Mouse (Mus musculus) MEL (cell line): ENCODE results near the gene Vti1a. TPM values are rescaled to one million over a fixed set of nuclear protein-coding genes. Genes with fewer than 3 reads are reported as not detected.

Experiments used
- DNase-seq: peaks from one replicate; pipeline ENCODE4 v3.0.0; 2011; ENCODE audit warnings: low read depth, low spot score
- H3K27ac ChIP-seq: 2 replicates; pipeline ENCODE4 v1.5.1; 2012; ENCODE audit warnings: low read depth, mild to moderate bottlenecking, control low read depth, low read length, moderate library complexity; ENCODE audit not compliant: control insufficient read depth
- H3K27me3 ChIP-seq, 2 experiments: fragments of 150-350 bp in 1 of 2; sonication (generic) in 1 of 2; 2 replicates each; pipeline ENCODE4 v1.6.1; 2012; ENCODE audit warnings: low read length in 2 of 2, mild to moderate bottlenecking in 2 of 2, improper control_type of control experiment in 1 of 2, moderate library complexity in 1 of 2; ENCODE audit not compliant: insufficient read depth in 2 of 2, control insufficient read depth in 1 of 2
- H3K36me3 ChIP-seq, 2 experiments: 2 replicates each; pipeline ENCODE4 v1.6.1; 2012 to 2014; ENCODE audit warnings: low read length in 2 of 2, improper control_type of control experiment in 1 of 2, inconsistent platforms in 1 of 2, mild to moderate bottlenecking in 1 of 2; ENCODE audit not compliant: insufficient read depth in 2 of 2, control insufficient read depth in 1 of 2
- H3K4me1 ChIP-seq, 2 experiments: fragments of 150-350 bp in 1 of 2; sonication (generic) in 1 of 2; 2 replicates each; pipeline ENCODE4 v1.6.1; 2012; ENCODE audit warnings: low read length in 2 of 2, improper control_type of control experiment in 1 of 2, mild to moderate bottlenecking in 1 of 2; ENCODE audit not compliant: insufficient read depth in 2 of 2, control insufficient read depth in 1 of 2
- H3K4me3 ChIP-seq, 2 experiments: fragments of 150-350 bp in 1 of 2; sonication (generic) in 1 of 2; 2 replicates each; pipeline ENCODE4 v1.5.1; 2012; ENCODE audit warnings: low read depth in 2 of 2, low read length in 2 of 2, mild to moderate bottlenecking in 2 of 2, moderate library complexity in 2 of 2, control low read depth in 1 of 2, improper control_type of control experiment in 1 of 2; ENCODE audit not compliant: control insufficient read depth in 1 of 2, insufficient read depth in 1 of 2
- H3K79me2 ChIP-seq: 2 replicates; pipeline ENCODE4 v1.6.1; 2012; ENCODE audit warnings: mild to moderate bottlenecking, low read length, moderate library complexity; ENCODE audit not compliant: control insufficient read depth, poor library complexity, insufficient read depth
- H3K9ac ChIP-seq: 2 replicates; pipeline ENCODE4 v1.6.1; 2012; ENCODE audit warnings: low read depth, mild to moderate bottlenecking, control low read depth, low read length, moderate library complexity; ENCODE audit not compliant: control insufficient read depth, poor library complexity, severe bottlenecking
- H3K9me3 ChIP-seq: fragments of 150-350 bp; sonication (generic); replicated peaks from 2 replicates; pipeline ENCODE4 v1.6.1; 2012; ENCODE audit warnings: mild to moderate bottlenecking, low read length, improper control_type of control experiment, moderate library complexity; ENCODE audit not compliant: insufficient read depth
- BHLHE40 ChIP-seq: IDR thresholded peaks from 2 replicates; pipeline ENCODE4 v1.6.1; 2012; ENCODE audit warnings: low read depth, mild to moderate bottlenecking, inconsistent platforms, low read length, improper control_type of control experiment, borderline replicate concordance
- CHD1 ChIP-seq: IDR thresholded peaks from 2 replicates; pipeline ENCODE4 v1.6.1; 2012; ENCODE audit warnings: low read depth, mild to moderate bottlenecking, inconsistent platforms, low read length, improper control_type of control experiment
- CHD2 ChIP-seq: IDR thresholded peaks from 2 replicates; pipeline ENCODE4 v1.6.1; 2011; ENCODE audit warnings: low read length, improper control_type of control experiment
- CTCF ChIP-seq, 3 experiments: IDR thresholded peaks in 2 of 3; conservative IDR thresholded peaks in 1 of 3; 2 replicates each; pipeline ENCODE4 v1.5.1; 2011 to 2012; ENCODE audit warnings: low read length in 3 of 3, low read depth in 2 of 3, mild to moderate bottlenecking in 2 of 3, improper control_type of control experiment in 1 of 3, inconsistent platforms in 1 of 3, mixed read lengths in 1 of 3, moderate library complexity in 1 of 3; ENCODE audit not compliant: control insufficient read depth in 1 of 3, insufficient read depth in 1 of 3, poor library complexity in 1 of 3, severe bottlenecking in 1 of 3
- ELF1 ChIP-seq: IDR thresholded peaks from 2 replicates; pipeline ENCODE4 v1.6.1; 2014; ENCODE audit warnings: low read depth, mild to moderate bottlenecking, inconsistent platforms, low read length, improper control_type of control experiment, moderate library complexity
- EP300 ChIP-seq, 2 experiments: IDR thresholded peaks; 2 replicates each; pipeline ENCODE4 v1.6.1; 2011; ENCODE audit warnings: improper control_type of control experiment in 2 of 2, low read length in 2 of 2, low read depth in 1 of 2, mild to moderate bottlenecking in 1 of 2
- ETS1 ChIP-seq: IDR thresholded peaks from 2 replicates; pipeline ENCODE4 v1.6.1; 2012; ENCODE audit warnings: low read depth, mild to moderate bottlenecking, inconsistent platforms, low read length, improper control_type of control experiment, moderate library complexity
- GABPA ChIP-seq: IDR thresholded peaks from 2 replicates; pipeline ENCODE4 v1.6.1; 2012; ENCODE audit warnings: low read depth, mild to moderate bottlenecking, inconsistent platforms, low read length, improper control_type of control experiment, moderate library complexity
- GATA1 ChIP-seq: IDR thresholded peaks from 2 replicates; pipeline ENCODE4 v1.6.1; 2011; ENCODE audit warnings: low read depth, low read length, improper control_type of control experiment
- HCFC1 ChIP-seq: IDR thresholded peaks from 2 replicates; pipeline ENCODE4 v1.6.1; 2012; ENCODE audit warnings: low read depth, mild to moderate bottlenecking, inconsistent platforms, low read length, improper control_type of control experiment, moderate library complexity
- JUND ChIP-seq: IDR thresholded peaks from 2 replicates; pipeline ENCODE4 v1.6.1; 2011; ENCODE audit warnings: low read depth, mild to moderate bottlenecking, improper control_type of control experiment, low read length
- KAT2A ChIP-seq: conservative IDR thresholded peaks from 2 replicates; pipeline ENCODE4 v1.6.1; 2012; ENCODE audit warnings: low read depth, low read length, improper control_type of control experiment, inconsistent platforms
- MAFK ChIP-seq: IDR thresholded peaks from 2 replicates; pipeline ENCODE4 v1.6.1; 2011; ENCODE audit warnings: low read depth, mild to moderate bottlenecking, low read length, improper control_type of control experiment, borderline replicate concordance
- MAX ChIP-seq: IDR thresholded peaks from 2 replicates; pipeline ENCODE4 v1.6.1; 2011; ENCODE audit warnings: low read length, improper control_type of control experiment
- MAZ ChIP-seq: IDR thresholded peaks from 2 replicates; pipeline ENCODE4 v1.6.1; 2012; ENCODE audit warnings: low read depth, mild to moderate bottlenecking, inconsistent platforms, low read length, improper control_type of control experiment
- MEF2A ChIP-seq: IDR thresholded peaks from 2 replicates; pipeline ENCODE4 v1.6.1; 2014; ENCODE audit warnings: low read depth, mild to moderate bottlenecking, inconsistent platforms, low read length, improper control_type of control experiment; ENCODE audit not compliant: poor library complexity, insufficient replicate concordance, severe bottlenecking; ENCODE audit errors: extremely low read depth
- MXI1 ChIP-seq: IDR thresholded peaks from 2 replicates; pipeline ENCODE4 v1.6.1; 2011; ENCODE audit warnings: mild to moderate bottlenecking, low read depth, low read length, improper control_type of control experiment
- MYB ChIP-seq: IDR thresholded peaks from 2 replicates; pipeline ENCODE4 v1.6.1; 2011; ENCODE audit warnings: mild to moderate bottlenecking, low read depth, low read length, improper control_type of control experiment
- MYC ChIP-seq: IDR thresholded peaks from 2 replicates; pipeline ENCODE4 v1.6.1; 2011; ENCODE audit warnings: low read depth, mild to moderate bottlenecking, low read length, improper control_type of control experiment, moderate library complexity
- NELFE ChIP-seq: IDR thresholded peaks from 2 replicates; pipeline ENCODE4 v1.6.1; 2011; ENCODE audit warnings: low read depth, low read length, improper control_type of control experiment
- NRF1 ChIP-seq: IDR thresholded peaks from 2 replicates; pipeline ENCODE4 v1.6.1; 2014; ENCODE audit warnings: low read depth, mild to moderate bottlenecking, inconsistent platforms, low read length, improper control_type of control experiment, moderate library complexity; ENCODE audit not compliant: poor library complexity, insufficient read depth, severe bottlenecking
- POLR2AphosphoS2 ChIP-seq: IDR thresholded peaks from 2 replicates; pipeline ENCODE4 v1.6.1; 2011; ENCODE audit warnings: low read length, improper control_type of control experiment
- POLR2AphosphoS5 ChIP-seq: IDR thresholded peaks from 2 replicates; pipeline ENCODE4 v1.6.1; 2012; ENCODE audit warnings: low read depth, borderline replicate concordance, mild to moderate bottlenecking, inconsistent platforms, low read length, moderate library complexity, mixed read lengths
- RAD21 ChIP-seq: IDR thresholded peaks from 2 replicates; pipeline ENCODE4 v1.6.1; 2011; ENCODE audit warnings: mild to moderate bottlenecking, low read depth, low read length, improper control_type of control experiment
- RCOR1 ChIP-seq: IDR thresholded peaks from 2 replicates; pipeline ENCODE4 v1.6.1; 2012; ENCODE audit warnings: low read depth, mild to moderate bottlenecking, inconsistent platforms, low read length, improper control_type of control experiment
- SIN3A ChIP-seq: IDR thresholded peaks from 2 replicates; pipeline ENCODE4 v1.6.1; 2012; ENCODE audit warnings: low read length, improper control_type of control experiment, inconsistent platforms
- SMC3 ChIP-seq: IDR thresholded peaks from 2 replicates; pipeline ENCODE4 v1.6.1; 2011; ENCODE audit warnings: low read depth, low read length, improper control_type of control experiment
- TAL1 ChIP-seq: IDR thresholded peaks from 2 replicates; pipeline ENCODE4 v1.6.1; 2012; ENCODE audit warnings: mild to moderate bottlenecking, inconsistent platforms, low read length, moderate library complexity, mixed read lengths
- TBP ChIP-seq: IDR thresholded peaks from 2 replicates; pipeline ENCODE4 v1.8.0; 2011; ENCODE audit warnings: low read depth, low read length, improper control_type of control experiment
- TCF12 ChIP-seq: IDR thresholded peaks from 2 replicates; pipeline ENCODE4 v1.6.1; 2014; ENCODE audit warnings: low read depth, mild to moderate bottlenecking, inconsistent platforms, low read length, improper control_type of control experiment, moderate library complexity
- UBTF ChIP-seq: IDR thresholded peaks from 2 replicates; pipeline ENCODE4 v1.6.1; 2012; ENCODE audit warnings: low read depth, mild to moderate bottlenecking, inconsistent platforms, low read length, improper control_type of control experiment, moderate library complexity, borderline replicate concordance; ENCODE audit not compliant: insufficient read depth
- USF1 ChIP-seq: IDR thresholded peaks from 2 replicates; pipeline ENCODE4 v1.6.1; 2014; ENCODE audit warnings: low read depth, mild to moderate bottlenecking, inconsistent platforms, low read length, improper control_type of control experiment, moderate library complexity
- USF2 ChIP-seq, 2 experiments: IDR thresholded peaks; 2 replicates each; pipeline ENCODE4 v1.6.1; 2011 to 2012; ENCODE audit warnings: improper control_type of control experiment in 2 of 2, low read length in 2 of 2, borderline replicate concordance in 1 of 2, inconsistent platforms in 1 of 2, low read depth in 1 of 2, mild to moderate bottlenecking in 1 of 2; ENCODE audit not compliant: insufficient read depth in 1 of 2
- ZC3H11A ChIP-seq: IDR thresholded peaks from 2 replicates; pipeline ENCODE4 v1.6.1; 2012; ENCODE audit warnings: low read depth, mild to moderate bottlenecking, inconsistent platforms, low read length, improper control_type of control experiment
- ZMIZ1 ChIP-seq: IDR thresholded peaks from 2 replicates; pipeline ENCODE4 v1.6.1; 2012; ENCODE audit warnings: low read depth, mild to moderate bottlenecking, inconsistent platforms, low read length, improper control_type of control experiment, moderate library complexity
- ZNF384 ChIP-seq: IDR thresholded peaks from 2 replicates; pipeline ENCODE4 v1.6.1; 2012; ENCODE audit warnings: low read depth, mild to moderate bottlenecking, inconsistent platforms, low read length, improper control_type of control experiment
- polyA plus RNA-seq, 2 experiments: library from polyadenylated mRNA; stranded (reverse) in 1 of 2; unstranded in 1 of 2; fragments of >175 nt in 1 of 2; fragments of >200 nt in 1 of 2; gene quantifications; 2 replicates each; pipeline versions ENCODE4 v1.2.1 to v1.2.4; 2012; ENCODE audit warnings: low replicate concordance in 2 of 2, low read depth in 1 of 2; ENCODE audit not compliant: insufficient read length in 2 of 2, insufficient read depth in 1 of 2, missing spikeins in 1 of 2
- total RNA-seq: library from RNA; depleted of rRNA; stranded (reverse); fragments of 300-350 nt; gene quantifications from 2 replicates; pipeline ENCODE4 v1.2.3, GENCODE M21; 2012

Vti1a gene
- total and polyA plus RNA-seq, 3 experiments: 37.2 to 119 (median 42.8) TPM

GRCm38 (mm10) chr19:55295075-55295474 lies 21.0 kb upstream of the Vti1a start:
- peak overlapping the region; percentile 38 for H3K27ac ChIP-seq
- H3K4me1 ChIP-seq: peaks cover 34 to 63% of the 10 kb centered on the region in 2 experiments
- H3K4me3 ChIP-seq: no peak overlapping the region
- no peaks in the 10 kb centered on the region for H3K79me2 ChIP-seq
- no peak overlapping the region for H3K9ac ChIP-seq
- H3K9me3 ChIP-seq: no peaks in the 10 kb centered on the region
- H3K27me3 ChIP-seq: no peaks in the 10 kb centered on the region
- DNase-seq: peak; percentile 63
- TF ChIP-seq MYC (no peak), NELFE (no peak), RAD21 (no peak), ELF1 (no peak), CTCF (IDR thresholded peaks at IDR 0.05 in 2 of 3, conservative IDR thresholded peaks at IDR 0.05 in 1 of 3; ENCODE audit: control insufficient read depth in 1 of 3, insufficient read depth in 1 of 3, low read depth in 2 of 3, low read length in 3 of 3, poor library complexity in 1 of 3, severe bottlenecking in 1 of 3) (no peak), NRF1 (no peak), MAX (peak; percentile 59), ETS1 (peak; percentile 56; the same call in 1 of the 2 replicates), MAZ (no peak), GATA1 (peak; percentile 79), MAFK (no peak), HCFC1 (no peak), TAL1 (no peak), MEF2A (no peak), USF2 (IDR thresholded peaks at IDR 0.05; ENCODE audit: borderline replicate concordance in 1 of 2, insufficient read depth in 1 of 2, low read depth in 1 of 2, low read length in 2 of 2) (no peak), BHLHE40 (no peak), TBP (no peak), RCOR1 (peak; percentile 49; the same call in 1 of the 2 replicates), CHD2 (no peak), USF1 (no peak), UBTF (no peak), CHD1 (peak; percentile 78; the same call in 1 of the 2 replicates), JUND (no peak), MYB (no peak; the same call in 1 of the 2 replicates), SIN3A (peak; percentile 68), SMC3 (no peak), ZC3H11A (no peak), POLR2AphosphoS2 (no peak), EP300 (IDR thresholded peaks at IDR 0.05; ENCODE audit: low read depth in 1 of 2, low read length in 2 of 2) (peak; percentile 77 to 84), ZNF384 (no peak), TCF12 (peak; percentile 71), ZMIZ1 (0 out of 2 replicates have a peak, but pooled peaks have one; percentile 47), MXI1 (peak; percentile 25; the same call in 1 of the 2 replicates), POLR2AphosphoS5 (no peak), GABPA (no peak), KAT2A (no peak)
- peaks cover 63 to 79% of the 10 kb centered on the region in 2 experiments for H3K36me3 ChIP-seq
